Mouse (Mus musculus) cerebellum, adult 2 months (tissue): Measurements from ENCODE around the gene Ccr7.

Experiments used
- CTCF ChIP-seq: fragments of 200-500 bp; IDR thresholded peaks from 2 replicates; pipeline ENCODE4 v1.5.1; 2011; ENCODE audit warnings: low read depth, mild to moderate bottlenecking, control low read depth, low read length, moderate library complexity, borderline replicate concordance; ENCODE audit not compliant: insufficient read depth
- POLR2A ChIP-seq: fragments of 200-500 bp; IDR thresholded peaks from 2 replicates; pipeline ENCODE4 v1.6.1; 2011; ENCODE audit warnings: low read length, control low read depth, borderline replicate concordance; ENCODE audit not compliant: insufficient read depth

DNA sequence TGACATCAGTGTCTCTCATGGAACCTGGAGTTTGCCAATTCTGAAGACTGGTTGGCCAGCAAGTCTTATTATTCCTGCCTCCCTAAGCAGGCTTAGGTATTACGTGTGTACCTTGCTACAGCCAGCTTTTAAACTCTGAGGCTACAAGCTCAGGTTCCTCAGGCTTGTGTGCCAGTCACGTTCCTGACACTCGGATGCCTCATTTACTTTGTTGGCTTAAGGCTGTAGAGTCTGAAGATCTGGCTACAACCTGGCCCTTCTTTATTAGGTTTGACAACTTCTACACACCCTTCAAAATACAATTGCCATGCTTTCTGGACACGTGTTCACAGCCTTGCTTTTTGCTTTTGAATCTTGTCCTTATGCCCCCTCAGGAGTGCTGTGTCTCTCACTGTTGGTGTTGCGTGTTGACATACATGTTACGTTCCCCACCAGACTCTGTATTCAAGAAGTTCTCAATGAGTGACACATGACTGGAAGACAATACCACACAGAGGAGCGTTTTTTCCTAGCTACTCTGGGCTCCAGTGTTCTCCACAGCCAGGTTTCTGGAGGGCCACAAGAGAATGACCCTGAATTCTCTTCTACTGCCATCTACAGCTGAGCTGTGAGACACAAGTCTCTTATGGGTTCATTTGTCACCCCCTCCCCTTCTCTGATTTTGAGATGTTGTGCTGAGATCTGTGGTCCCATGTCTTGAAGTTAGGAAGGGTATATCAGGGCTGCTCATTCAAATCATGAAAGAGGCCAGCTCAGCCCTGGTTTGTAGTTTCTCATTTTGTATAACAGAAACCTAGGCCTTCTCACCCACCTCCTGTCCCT lies 2.3 kb downstream of the Ccr7 start:
- TF ChIP-seq CTCF: no peak
- no peak for TF ChIP-seq POLR2A
